Mouse (Mus musculus): ENCODE data around the gene Nlk.

DNA sequence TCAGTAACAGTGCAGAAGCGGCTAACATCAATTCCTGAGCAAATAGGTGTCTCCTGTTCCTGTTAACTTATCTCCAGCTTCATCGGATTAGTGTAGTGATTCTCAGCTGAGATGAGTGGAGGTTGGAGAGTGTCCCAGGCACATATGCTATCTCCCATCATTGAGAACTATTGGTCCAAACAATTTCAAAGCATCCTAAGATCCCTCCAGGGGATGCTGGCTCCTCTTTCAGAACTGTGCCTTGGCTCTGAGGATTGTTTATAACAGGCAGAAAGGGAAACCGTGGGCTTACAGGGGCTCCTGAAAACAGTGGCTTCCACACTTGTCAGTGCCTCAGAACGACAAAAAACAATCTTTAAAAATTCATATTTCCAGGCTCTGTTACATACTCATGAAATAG lies 30.9 kb upstream of the Nlk start:
- TF ChIP-seq POLR2A (IDR thresholded peaks at IDR 0.05; ENCODE audit: control insufficient read depth, extremely low read depth, insufficient read depth, low read length, poor library complexity): no peak
- TF ChIP-seq CTCF (IDR thresholded peaks at IDR 0.05; ENCODE audit: borderline replicate concordance, control insufficient read depth, extremely low read depth, insufficient read depth, low read length, poor library complexity): no peak

Measured in thymus, adult 2 months (tissue).